Mouse (Mus musculus) E14TG2a.4 (cell line): Measurements from ENCODE around the gene Plcb4.

Experiments
- CTCF ChIP-seq: conservative IDR thresholded peaks from 2 replicates; pipeline ENCODE4 v1.5.1; 2014; ENCODE audit warnings: low read length
- NANOG ChIP-seq: IDR thresholded peaks from 2 replicates; pipeline ENCODE4 v1.6.1; 2014; ENCODE audit warnings: borderline replicate concordance, low read length, mixed read lengths
- POU5F1 ChIP-seq: IDR thresholded peaks from 2 replicates; pipeline ENCODE4 v1.6.1; 2014; ENCODE audit warnings: low read length, borderline replicate concordance

- TF ChIP-seq CTCF, result no peak
- TF ChIP-seq NANOG, result no peak
- no peak for TF ChIP-seq POU5F1
These were observed 31.0 kb upstream of the Plcb4 start for GRCm38 (mm10) chr2:135627821-135628220.
